Mouse (Mus musculus) right cerebral cortex, postnatal 4 days (tissue): Measurements from ENCODE around the gene Tdrd9.

ENCODE experiments used
- DNase-seq: peaks from one replicate; pipeline ENCODE4 v3.0.0-alpha.2; 2022

Tdrd9 gene

DNA sequence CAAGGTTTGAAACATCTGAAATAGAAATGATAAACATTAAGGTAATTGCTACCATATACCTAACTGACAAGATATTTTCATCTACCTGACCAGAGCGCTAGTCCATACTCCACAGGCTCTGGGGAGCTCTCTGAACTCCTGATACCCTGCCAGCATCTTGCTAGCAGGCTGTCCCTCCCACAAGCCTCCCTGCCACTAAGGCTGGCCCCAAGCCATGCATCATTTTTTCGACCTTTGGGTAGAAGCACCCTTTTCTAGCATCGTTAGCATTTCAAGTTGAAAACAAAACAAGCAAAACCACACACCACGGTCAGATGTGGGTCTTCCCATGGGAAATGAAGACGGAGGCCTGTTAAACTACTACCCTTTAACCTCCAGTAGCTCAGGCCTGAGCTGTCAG, 8.0 kb upstream of the Tdrd9 start:
- DNase-seq: no peak

- DNase-seq: peak; percentile 100
Measured at GRCm38 (mm10) chr12:111966683-111967173, 4.6 kb upstream of the Tdrd9 start, which contains the start of gene Atp5mpl. Gene Atp5mpl, minus strand, starts transcription at chr12:111966977.

DNA sequence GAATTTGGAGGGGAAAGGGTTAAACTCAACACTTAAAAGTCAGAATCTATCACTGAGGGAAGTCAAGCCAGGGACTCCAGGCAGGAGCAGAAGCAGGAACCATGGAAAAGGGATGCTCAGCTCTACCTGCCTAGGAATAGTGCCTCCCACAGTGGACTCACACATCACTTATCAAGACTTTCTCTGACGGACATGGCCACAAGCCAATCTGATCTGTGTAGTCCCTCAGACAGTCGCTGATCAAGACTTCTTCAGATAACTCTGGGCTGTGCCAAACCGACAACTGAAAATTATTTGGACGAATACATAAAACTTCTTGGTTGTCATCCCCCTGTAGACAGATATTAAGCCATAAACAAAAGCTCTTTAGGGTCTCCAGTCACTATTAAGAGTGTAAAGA, 1.3 kb upstream of the Tdrd9 start:
- no peak for DNase-seq

DNA sequence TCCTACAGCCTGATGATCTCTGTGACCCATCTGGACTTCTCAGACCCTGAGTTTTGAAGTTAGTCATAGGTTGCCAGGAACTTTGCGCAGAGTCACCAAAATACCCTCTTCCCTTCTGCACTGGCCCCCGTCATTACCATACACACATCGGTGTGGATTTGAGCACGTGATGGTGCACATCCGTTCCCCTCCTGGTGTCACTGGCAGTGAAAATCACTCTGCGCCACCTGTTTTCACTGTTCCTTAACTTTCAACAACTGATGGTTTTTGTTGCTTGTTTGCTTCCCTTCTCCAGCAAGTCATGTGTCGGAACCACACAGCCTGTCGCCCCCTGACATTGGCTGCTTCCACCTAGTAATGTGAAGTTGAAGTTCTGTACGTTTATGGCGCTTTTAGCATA, 1.1 kb downstream of the Tdrd9 start:
- DNase-seq: no peak

- no peak for DNase-seq
Measured at GRCm38 (mm10) chr12:111974578-111974977, 3.2 kb downstream of the Tdrd9 start.

GRCm38 (mm10) chr12:111977138-111977537, 5.8 kb downstream of the Tdrd9 start:
- no peak for DNase-seq

GRCm38 (mm10) chr12:111978274-111978673, 6.9 kb downstream of the Tdrd9 start:
- DNase-seq: no peak

DNA sequence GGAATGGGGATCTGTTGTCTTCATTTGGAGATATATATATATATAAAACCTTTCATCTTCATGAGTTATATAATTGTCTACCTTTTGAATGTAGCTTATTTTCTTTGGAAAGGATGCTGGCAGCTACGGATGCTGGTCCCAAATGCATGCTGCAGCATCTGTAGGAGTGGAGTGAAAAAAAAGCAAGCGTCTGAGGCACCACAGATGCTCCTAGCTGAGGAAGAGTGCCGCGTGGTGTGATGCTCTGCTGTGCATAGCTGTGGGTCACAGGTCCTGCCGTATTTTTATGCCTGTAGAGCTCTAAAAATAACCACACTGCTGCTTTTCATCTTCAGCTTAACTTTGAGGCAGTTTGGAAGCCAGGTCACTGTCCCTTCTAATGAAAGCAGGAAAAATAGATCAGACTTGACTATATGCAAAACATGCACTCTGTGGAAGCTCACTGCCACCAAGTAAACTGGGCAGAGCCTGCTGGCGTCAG, 9.6 kb downstream of the Tdrd9 start, which contains the start of gene Rd3l:
Gene Rd3l, minus strand, starts transcription at position 431 of the 481 bp plus-strand sequence.
- no peak for DNase-seq

- DNase-seq: no peak
Measured at GRCm38 (mm10) chr12:111981831-111982230, 10.5 kb downstream of the Tdrd9 start.

- DNase-seq: no peak
Measured at GRCm38 (mm10) chr12:111983165-111983564, 11.8 kb downstream of the Tdrd9 start.

DNA sequence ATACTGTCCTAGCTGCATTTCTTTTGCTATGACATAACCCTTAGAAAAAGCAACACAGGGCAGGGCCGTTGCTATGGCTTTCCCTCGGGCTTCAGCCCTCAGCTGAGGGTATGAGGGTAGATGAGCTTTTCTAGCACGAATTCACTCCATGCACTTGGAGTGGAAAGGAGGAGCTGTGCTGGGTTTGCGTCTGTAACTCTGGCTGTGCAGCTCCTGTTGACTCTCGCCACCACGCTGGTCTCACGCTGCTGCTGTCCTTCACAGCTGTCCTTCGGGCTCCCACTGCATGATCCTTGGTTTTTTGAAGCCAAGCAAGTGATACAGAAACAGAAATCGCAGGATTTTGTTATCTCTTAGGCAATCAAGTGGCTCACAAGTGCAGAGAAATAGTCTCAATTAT, 15.4 kb downstream of the Tdrd9 start:
- DNase-seq: no peak

DNA sequence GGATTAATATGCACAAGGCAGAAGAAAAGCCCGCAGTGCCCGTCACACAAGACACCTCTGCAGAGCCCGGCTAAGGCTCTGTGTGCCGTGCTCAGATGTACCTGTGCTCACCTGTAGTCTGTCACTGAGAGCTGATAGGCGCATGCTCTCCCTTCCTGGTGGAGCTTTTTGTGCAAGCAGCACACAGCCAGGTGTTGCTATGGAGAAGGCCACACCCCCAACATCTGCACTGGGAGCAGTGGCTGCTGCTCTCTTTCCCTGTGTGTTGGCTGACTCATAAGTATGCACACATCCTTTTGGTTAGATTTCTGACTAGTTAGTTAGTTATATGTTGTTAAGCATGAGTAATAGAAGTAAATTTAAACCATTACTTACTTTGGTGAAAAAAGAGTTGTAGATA, 21.3 kb downstream of the Tdrd9 start:
- no peak for DNase-seq

GRCm38 (mm10) chr12:111995161-111995560, 23.8 kb downstream of the Tdrd9 start:
- no peak for DNase-seq

GRCm38 (mm10) chr12:111999735-112000134, 28.4 kb downstream of the Tdrd9 start:
- DNase-seq: no peak

DNA sequence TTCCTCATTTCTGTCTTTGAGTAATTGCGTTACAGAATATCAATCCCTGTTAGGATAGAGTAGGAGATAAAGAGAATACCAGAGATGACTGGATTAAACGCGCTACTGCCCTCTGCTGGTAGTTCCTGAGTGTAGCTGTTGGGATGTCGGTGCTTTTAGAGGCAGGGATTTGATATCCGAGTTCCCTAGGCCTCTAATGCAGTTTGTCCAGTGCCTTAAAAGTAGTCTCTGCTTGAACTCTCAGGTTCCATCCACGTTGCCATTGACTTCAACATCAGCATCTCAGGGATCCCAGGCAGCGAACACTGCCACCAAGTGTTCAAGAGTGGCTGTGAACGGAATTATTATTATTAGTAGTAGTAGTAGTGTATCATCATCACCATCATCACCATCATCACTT, 29.9 kb downstream of the Tdrd9 start:
- DNase-seq: peak; percentile 88

- DNase-seq: no peak
Measured at GRCm38 (mm10) chr12:112012511-112013270, 41.3 kb downstream of the Tdrd9 start.

DNA sequence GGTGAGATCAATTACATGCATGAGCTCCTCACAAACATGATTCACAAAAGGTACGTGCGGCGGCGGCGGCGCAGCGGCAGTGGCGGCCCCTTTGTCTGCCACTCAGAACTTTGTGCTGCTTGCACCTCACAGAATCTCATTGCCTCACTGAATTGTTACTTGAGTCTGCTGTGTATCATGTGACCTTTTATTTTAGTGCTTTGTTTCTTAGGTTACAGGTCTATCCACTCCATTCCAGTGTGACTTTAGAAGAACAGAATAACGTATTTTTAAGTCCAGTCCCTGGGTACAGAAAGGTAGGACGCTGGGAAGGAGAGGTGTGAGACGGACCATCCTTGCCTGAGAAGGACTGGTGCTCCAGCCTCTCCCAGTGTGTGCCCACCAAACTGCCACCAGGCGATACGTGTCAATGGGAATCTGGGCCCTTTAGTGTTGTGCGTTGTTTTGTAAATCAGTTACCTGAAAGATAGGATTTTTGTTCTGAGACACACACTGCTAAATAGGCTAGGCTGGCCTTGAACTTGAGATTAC, 42.0 kb downstream of the Tdrd9 start:
- no peak for DNase-seq

- DNase-seq: no peak
Measured at GRCm38 (mm10) chr12:112016346-112016745, 45.0 kb downstream of the Tdrd9 start.

DNA sequence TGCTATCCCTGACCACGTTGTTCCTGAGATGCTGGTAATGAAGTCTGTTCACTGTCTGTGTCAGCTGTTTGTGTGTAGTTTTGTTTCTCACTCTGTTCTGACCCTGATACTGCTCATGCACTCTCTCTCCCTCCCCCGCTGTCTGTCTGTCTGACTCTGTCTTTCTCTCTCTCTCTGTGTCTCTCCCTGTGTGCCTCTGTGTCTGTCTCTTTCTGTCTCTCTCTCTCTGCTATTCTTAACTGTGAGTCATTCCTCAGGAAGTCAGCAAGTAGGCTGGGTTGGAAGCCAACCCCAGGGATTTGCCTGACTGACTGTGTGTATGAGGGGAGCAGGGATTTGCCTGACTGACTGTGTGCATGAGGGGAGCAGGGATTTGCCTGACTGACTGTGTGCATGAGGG, 51.9 kb downstream of the Tdrd9 start:
- no peak for DNase-seq

DNA sequence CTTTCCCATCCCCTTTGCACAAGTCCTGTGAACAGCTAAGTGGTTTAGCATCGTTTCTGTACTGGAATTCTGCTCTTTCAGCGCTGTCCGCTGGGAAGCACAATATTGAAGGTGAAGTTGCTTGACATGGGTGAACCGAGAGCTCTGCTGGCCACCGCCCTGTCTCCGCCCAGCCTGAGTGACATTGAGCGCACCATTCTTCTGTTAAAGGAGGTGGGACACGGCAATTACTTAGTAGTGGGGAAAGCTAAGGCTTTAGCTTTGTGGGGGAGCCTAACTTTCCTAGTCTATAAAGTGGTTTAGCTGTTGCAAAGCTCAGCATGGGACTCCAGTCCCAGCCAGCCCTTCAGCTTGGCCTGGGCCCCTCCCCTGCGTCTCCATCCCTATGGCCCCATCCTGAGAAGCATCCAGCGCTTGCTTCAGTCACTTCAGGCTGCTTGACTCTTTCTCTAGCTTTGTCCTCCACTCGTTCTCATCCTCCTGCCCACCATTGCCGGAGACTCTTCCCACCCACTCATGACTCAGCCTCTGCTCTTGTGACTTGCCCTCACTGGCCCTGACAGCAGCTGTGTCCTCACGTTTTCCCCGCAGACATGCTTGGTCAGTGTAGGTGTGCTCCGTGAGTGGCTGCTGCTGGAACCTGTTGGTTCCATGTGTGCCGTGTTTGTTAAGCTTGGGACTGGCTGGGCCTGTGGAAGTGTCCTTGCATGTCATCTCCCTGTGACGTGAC, 53.4 kb downstream of the Tdrd9 start:
- no peak for DNase-seq

DNA sequence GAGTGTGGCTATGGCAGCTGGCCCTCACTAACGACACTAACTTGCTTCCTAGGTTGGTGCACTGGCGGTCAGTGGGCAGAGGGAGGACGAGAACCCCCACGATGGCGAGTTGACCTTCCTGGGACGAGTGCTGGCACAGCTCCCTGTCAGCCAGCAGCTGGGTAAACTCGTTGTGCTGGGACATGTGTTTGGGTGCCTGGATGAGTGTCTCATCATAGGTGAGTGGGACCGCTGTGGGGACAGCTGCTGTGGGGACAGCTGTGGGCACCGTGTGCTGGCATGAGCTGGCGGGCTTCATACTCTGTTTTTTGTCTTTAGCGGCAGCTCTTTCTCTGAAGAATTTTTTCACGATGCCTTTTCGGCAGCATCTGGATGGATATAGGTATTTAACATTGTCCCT, 54.1 kb downstream of the Tdrd9 start:
- DNase-seq: no peak

- no peak for DNase-seq
Measured at GRCm38 (mm10) chr12:112025907-112026645, 54.7 kb downstream of the Tdrd9 start.

- no peak for DNase-seq
Measured at GRCm38 (mm10) chr12:112027408-112027807, 56.0 kb downstream of the Tdrd9 start.
